Mouse (Mus musculus) intestine, embryonic 16.5 days (tissue): ENCODE data around the gene 2010111I01Rik. TPM values are rescaled to one million over a fixed set of nuclear protein-coding genes. Genes with fewer than 3 reads are reported as not detected.

Source experiments
- ATAC-seq: fragments of 200-750 bp; cut with Nextera tagmentation; 2 replicates; pipeline ENCODE4 v1.8.0; 2017; ENCODE audit warnings: moderate TSS enrichment, moderate library complexity
- H3K27ac ChIP-seq: fragments of 300-500 bp; sonication (generic); 2 replicates; pipeline ENCODE4 v1.5.1; 2014; ENCODE audit warnings: mild to moderate bottlenecking, low read length
- H3K27me3 ChIP-seq: fragments of 300-500 bp; sonication (generic); replicated peaks from 2 replicates; pipeline ENCODE4 v1.6.1; 2014; ENCODE audit warnings: low read length, control low read depth, mixed read lengths; ENCODE audit not compliant: control insufficient read depth, insufficient read depth
- H3K36me3 ChIP-seq: fragments of 300-500 bp; sonication (generic); 2 replicates; pipeline ENCODE4 v1.6.1; 2014; ENCODE audit warnings: low read length, control low read depth; ENCODE audit not compliant: control insufficient read depth, insufficient read depth
- H3K4me1 ChIP-seq: fragments of 300-500 bp; sonication (generic); 2 replicates; pipeline ENCODE4 v1.6.1; 2014; ENCODE audit warnings: low read length, control low read depth, mixed read lengths; ENCODE audit not compliant: control insufficient read depth, insufficient read depth
- H3K4me2 ChIP-seq: fragments of 300-500 bp; sonication (generic); 2 replicates; pipeline ENCODE4 v1.6.1; 2014; ENCODE audit warnings: low read depth, low read length, control low read depth
- H3K4me3 ChIP-seq: fragments of 300-500 bp; sonication (generic); 2 replicates; pipeline ENCODE4 v1.5.1; 2014; ENCODE audit warnings: mild to moderate bottlenecking, low read length
- H3K9ac ChIP-seq: fragments of 300-500 bp; sonication (generic); 2 replicates; pipeline ENCODE4 v1.6.1; 2014; ENCODE audit warnings: low read depth, low read length
- H3K9me3 ChIP-seq: fragments of 300-500 bp; sonication (generic); 2 replicates; pipeline ENCODE4 v1.6.1; 2016; ENCODE audit warnings: low read length, control low read depth; ENCODE audit not compliant: control insufficient read depth
- WGBS: fragments of 180-500 bp; shearing (Covaris S2); extraction: QIAGEN DNeasy Blood & Tissue Kit; methylation state at CpG from one replicate; pipeline ENCODE4 v1.1.7; 2014; 5-methylcytosine and 5-hydroxymethylcytosine counted together
- polyA plus RNA-seq: library from polyadenylated mRNA; unstranded; fragments of >200 nt; fragmentation: Nextera tagmentation; extraction: Ambion mirVana; gene quantifications from 2 replicates; pipeline ENCODE4 v1.2.1, GENCODE M21; 2015

Gene 2010111I01Rik
- polyA plus RNA-seq, 1 experiment from 2014 or later: 98.7 TPM

GRCm38 (mm10) chr13:63010345-63011090 is 45.8 kb downstream of the 2010111I01Rik start:
- H3K36me3 ChIP-seq: no peaks in the 10 kb centered on the region
- H3K9ac ChIP-seq: no peak overlapping the region
- no peaks in the 10 kb centered on the region for H3K4me1 ChIP-seq
- H3K27ac ChIP-seq: no peak overlapping the region
- no peaks in the 10 kb centered on the region for H3K27me3 ChIP-seq
- no peaks in the 10 kb centered on the region for H3K9me3 ChIP-seq
- ATAC-seq: no peak
- H3K4me3 ChIP-seq: no peak overlapping the region
- WGBS: 80% methylated on average over 2 of the region's 2 CpGs
- no peak overlapping the region for H3K4me2 ChIP-seq

GRCm38 (mm10) chr13:63014353-63014752 is 49.7 kb downstream of the 2010111I01Rik start:
- H3K27ac ChIP-seq: no peak overlapping the region
- no peaks in the 10 kb centered on the region for H3K9me3 ChIP-seq
- no peak overlapping the region for H3K4me2 ChIP-seq
- whole genome bisulfite sequencing: 87% methylated on average over 1 of the region's 1 CpGs
- no peaks in the 10 kb centered on the region for H3K27me3 ChIP-seq
- no peak for ATAC-seq
- H3K36me3 ChIP-seq: no peaks in the 10 kb centered on the region
- H3K9ac ChIP-seq: no peak overlapping the region
- H3K4me1 ChIP-seq: no peaks in the 10 kb centered on the region
- H3K4me3 ChIP-seq: no peak overlapping the region

- Histone ChIP-seq H3K27me3 (no peaks in the 10 kb centered on the region), H3K4me3 (no peak overlapping the region), H3K27ac (no peak overlapping the region), H3K9me3 (no peaks in the 10 kb centered on the region), H3K9ac (no peak overlapping the region), H3K4me1 (no peaks in the 10 kb centered on the region), H3K4me2 (no peak overlapping the region), H3K36me3 (no peaks in the 10 kb centered on the region)
- no peak for ATAC-seq
- 72% methylated on average over 4 of the region's 4 CpGs for WGBS
Observed at GRCm38 (mm10) chr13:63015362-63015761, 50.7 kb downstream of the 2010111I01Rik start.

GRCm38 (mm10) chr13:63016056-63016455 is 51.4 kb downstream of the 2010111I01Rik start:
- ATAC-seq: no peak
- H3K27me3 ChIP-seq: no peaks in the 10 kb centered on the region
- H3K36me3 ChIP-seq: no peaks in the 10 kb centered on the region
- H3K4me3 ChIP-seq: no peak overlapping the region
- no peak overlapping the region for H3K27ac ChIP-seq
- no peak overlapping the region for H3K4me2 ChIP-seq
- H3K9me3 ChIP-seq: no peaks in the 10 kb centered on the region
- no peak overlapping the region for H3K9ac ChIP-seq
- H3K4me1 ChIP-seq: no peaks in the 10 kb centered on the region
- 88% methylated on average over 3 of the region's 3 CpGs for WGBS

GRCm38 (mm10) chr13:63023243-63024217 is 58.8 kb downstream of the 2010111I01Rik start:
- WGBS: 56% methylated on average over 7 of the region's 7 CpGs
- Histone ChIP-seq H3K9me3 (no peaks in the 10 kb centered on the region), H3K4me1 (no peaks in the 10 kb centered on the region; the same call in 1 of the 2 replicates), H3K4me3 (no peak overlapping the region), H3K9ac (no peak overlapping the region), H3K27me3 (no peaks in the 10 kb centered on the region), H3K36me3 (no peaks in the 10 kb centered on the region), H3K27ac (no peak overlapping the region), H3K4me2 (no peak overlapping the region)
- 0 out of 2 replicates have a peak, but pooled peaks have one; percentile 13 for ATAC-seq

DNA sequence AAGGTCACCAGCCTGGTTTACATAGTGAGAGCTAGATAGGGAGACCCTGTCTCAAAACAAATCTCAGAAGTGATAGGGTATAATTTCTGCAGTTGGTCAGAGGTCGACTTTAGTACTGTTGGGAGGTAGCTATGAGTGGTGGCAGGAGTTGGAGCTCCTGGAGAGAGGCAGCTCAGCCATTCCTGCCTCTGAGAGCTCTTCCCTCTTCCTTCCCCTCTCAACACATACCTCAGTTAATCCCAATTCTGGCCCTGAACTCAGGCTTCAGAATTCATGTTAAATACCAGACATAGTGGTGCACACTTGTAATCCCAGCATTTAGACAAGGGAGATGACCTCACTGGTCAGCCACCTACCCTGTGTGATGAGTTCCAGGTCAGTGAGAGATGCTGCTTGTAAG is 65.3 kb downstream of the 2010111I01Rik start:
- 27% methylated on average over 1 of the region's 1 CpGs for WGBS
- H3K27ac ChIP-seq: no peak overlapping the region
- no peaks in the 10 kb centered on the region for H3K27me3 ChIP-seq
- no peak for ATAC-seq
- H3K36me3 ChIP-seq: no peaks in the 10 kb centered on the region
- no peaks in the 10 kb centered on the region for H3K9me3 ChIP-seq
- no peak overlapping the region for H3K4me2 ChIP-seq
- H3K4me1 ChIP-seq: no peaks in the 10 kb centered on the region
- H3K9ac ChIP-seq: no peak overlapping the region
- no peak overlapping the region for H3K4me3 ChIP-seq

- Histone ChIP-seq H3K27ac (no peak overlapping the region), H3K9me3 (no peaks in the 10 kb centered on the region), H3K36me3 (no peaks in the 10 kb centered on the region), H3K9ac (no peak overlapping the region), H3K4me2 (no peak overlapping the region), H3K27me3 (no peaks in the 10 kb centered on the region), H3K4me1 (no peaks in the 10 kb centered on the region), H3K4me3 (no peak overlapping the region)
- ATAC-seq: no peak
- WGBS: 93% methylated on average over 1 of the region's 1 CpGs
Observed at GRCm38 (mm10) chr13:63031244-63031643, 66.6 kb downstream of the 2010111I01Rik start.

- Histone ChIP-seq H3K4me3 (no peak overlapping the region), H3K9ac (no peak overlapping the region), H3K9me3 (no peaks in the 10 kb centered on the region), H3K4me1 (no peaks in the 10 kb centered on the region), H3K27ac (no peak overlapping the region), H3K4me2 (no peak overlapping the region), H3K27me3 (no peaks in the 10 kb centered on the region), H3K36me3 (no peaks in the 10 kb centered on the region)
- WGBS: 66% methylated on average over 5 of the region's 5 CpGs
- no peak for ATAC-seq
Observed at GRCm38 (mm10) chr13:63032304-63032830, 67.7 kb downstream of the 2010111I01Rik start.

- ATAC-seq: no peak
Observed at GRCm38 (mm10) chr13:63032958-63033357, 68.3 kb downstream of the 2010111I01Rik start.

More at GRCm38 (mm10) chr13:63032958-63033357, 68.3 kb downstream of the 2010111I01Rik start:
- Histone ChIP-seq H3K36me3 (no peaks in the 10 kb centered on the region), H3K9ac (no peak overlapping the region), H3K4me3 (no peak overlapping the region), H3K27me3 (no peaks in the 10 kb centered on the region), H3K9me3 (no peaks in the 10 kb centered on the region), H3K4me1 (no peaks in the 10 kb centered on the region), H3K27ac (no peak overlapping the region), H3K4me2 (no peak overlapping the region)
- 63% methylated on average over 8 of the region's 8 CpGs for WGBS
